Mouse (Mus musculus): ENCODE data around the gene Rae1.

The Rae1 gene

DNA sequence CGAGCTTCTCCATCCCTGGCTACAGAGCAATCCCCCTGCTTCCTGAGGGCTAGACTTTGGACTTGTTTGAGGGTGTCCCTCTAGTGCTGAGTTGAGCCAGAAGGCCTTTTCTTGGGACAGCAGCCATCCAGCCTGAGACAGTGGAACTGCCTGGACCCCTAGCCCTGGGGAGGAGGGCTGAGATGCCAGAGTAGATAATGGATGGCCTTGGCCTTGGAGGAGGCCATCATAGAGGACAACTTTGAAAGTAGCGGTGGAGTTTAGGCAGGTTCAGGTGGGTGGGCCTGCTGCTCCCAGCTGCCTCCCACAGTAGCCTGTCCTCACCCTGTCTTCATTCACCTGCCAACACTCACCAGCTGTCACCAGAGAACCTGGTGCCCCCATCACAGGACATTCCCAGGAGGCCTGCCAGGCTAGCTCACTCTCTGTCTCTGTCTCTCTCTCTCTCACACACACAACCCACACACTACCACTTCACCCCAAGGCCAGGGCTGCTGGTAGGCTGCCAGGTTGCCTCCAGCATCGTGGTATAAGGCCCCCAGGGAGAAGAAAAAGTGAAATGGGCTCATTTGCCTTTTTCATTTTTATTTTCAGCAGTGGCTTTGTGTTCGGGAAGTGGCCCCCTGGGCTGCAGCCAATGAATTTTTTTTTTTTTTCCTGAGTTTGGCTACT is 28.0 kb downstream of the Rae1 start:
- no peak for DNase-seq

DNA sequence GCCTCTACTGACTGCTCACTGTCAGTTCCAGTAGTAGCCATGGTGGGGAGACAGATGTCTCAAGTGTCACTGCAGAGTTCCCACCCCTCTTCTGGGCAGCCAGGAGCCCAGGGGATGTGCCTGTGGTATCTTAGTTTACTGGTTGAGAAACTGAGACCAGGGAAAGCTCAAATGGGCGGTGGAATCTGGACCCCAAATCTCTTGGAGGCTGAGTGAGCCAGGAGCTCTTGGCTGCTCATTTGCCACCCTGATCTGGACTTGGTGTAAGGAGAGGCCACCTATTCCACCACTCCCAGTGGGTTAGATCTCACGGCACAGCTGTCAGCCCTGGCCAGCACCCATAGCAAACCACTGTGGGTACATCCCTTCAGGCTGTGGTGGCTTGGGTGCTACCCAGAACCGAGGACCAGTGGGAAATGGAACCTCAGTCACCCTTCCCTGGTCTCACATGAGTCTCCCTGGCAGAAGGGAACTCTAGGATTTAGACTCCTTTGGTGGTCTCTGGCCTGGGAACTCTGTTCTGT is 28.7 kb downstream of the Rae1 start:
- no peak for DNase-seq

DNA sequence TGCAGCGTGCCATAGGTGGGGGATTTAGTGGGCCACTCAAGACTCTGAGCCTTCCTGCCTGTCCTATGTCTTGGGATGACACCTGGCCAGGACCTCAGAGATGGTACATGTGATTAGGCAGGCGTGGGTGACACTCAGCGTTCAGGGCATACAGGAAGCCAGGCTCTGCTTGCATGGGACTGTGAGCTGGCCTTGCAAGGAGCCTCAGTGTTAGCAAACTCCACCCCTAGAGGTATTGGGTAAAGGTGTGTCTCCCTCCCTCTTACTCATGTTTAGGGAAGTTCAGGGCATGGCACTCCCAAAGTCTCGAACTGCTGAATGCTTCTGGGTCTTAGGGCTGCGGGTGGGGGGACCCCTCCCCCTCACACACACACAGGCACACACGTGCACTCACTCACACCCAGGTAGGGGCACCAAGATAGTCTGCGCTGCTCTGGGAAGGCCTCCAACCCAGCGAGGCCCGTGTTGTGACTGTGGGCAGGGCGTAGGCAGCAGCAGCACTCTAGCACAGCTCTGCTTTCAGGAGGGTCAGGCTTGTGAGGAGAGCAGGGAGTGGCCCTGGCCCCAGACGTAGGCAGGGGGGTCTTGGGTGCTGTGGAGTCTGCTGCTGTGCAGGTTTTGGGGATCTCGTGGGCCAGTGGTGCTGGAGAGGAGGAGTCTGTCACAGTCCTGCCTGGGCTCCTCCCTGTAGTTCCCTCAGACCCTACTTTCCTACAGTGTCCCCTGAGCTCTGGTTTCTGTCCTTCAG is 30.8 kb downstream of the Rae1 start:
- no peak for DNase-seq

DNA sequence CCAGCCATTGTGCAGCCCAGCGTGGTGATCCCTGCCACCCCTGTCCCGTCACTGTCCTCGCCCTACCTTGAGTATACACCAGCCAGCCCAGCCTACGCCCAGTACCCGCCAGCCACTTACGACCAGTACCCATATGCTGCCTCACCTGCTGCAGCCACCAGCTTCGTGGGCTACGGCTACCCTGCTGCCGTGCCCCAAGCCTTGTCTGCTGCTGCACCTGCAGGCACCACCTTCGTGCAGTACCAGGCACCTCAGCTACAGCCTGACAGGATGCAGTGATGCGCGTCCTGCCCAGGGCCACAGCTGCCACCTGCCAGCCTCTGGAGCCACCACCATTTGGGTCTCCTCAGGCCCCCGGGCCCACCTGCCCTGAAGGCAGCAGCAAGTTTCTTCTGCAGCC is 33.6 kb downstream of the Rae1 start:
- no peak for DNase-seq

DNA sequence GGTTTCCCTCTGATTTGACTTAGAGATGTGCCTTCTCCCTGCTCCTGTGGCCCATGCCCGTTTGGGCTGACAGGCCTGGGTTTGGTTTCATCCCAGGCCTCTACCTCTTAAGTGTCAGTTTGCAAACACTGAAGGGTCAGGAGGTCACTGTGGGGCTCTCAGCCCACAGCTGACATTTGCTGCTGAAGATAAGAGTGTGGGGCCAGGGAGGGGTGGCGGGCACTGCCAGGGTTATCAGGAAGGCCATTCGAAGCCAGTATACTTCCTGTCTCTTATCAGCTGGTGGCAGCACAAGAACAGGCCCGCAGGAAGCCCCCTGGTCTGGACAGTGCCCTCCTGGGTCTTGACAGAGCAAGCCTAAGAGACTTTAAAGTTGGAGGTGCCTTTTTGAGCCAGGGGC is 35.1 kb downstream of the Rae1 start:
- DNase-seq = peak; percentile 23

DNA sequence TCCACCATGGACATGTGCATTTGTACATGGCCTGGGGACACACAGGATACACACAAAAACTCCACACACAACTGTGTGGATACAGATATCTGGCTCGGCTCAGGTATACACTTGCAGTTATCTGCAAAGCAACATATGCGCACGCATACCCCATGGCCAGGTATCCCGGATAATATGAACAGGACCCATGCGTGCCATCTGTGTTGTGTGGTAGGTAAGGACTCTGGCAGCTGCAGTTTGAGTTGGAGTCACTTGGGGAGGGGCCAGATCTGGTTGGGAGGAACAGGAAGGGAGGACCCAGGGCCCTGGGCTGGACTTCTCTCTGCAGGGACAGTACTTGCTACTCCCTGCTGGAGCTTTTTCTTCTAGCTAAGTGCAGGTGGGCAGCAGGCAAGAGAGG is 35.7 kb downstream of the Rae1 start:
- DNase-seq = no peak

DNA sequence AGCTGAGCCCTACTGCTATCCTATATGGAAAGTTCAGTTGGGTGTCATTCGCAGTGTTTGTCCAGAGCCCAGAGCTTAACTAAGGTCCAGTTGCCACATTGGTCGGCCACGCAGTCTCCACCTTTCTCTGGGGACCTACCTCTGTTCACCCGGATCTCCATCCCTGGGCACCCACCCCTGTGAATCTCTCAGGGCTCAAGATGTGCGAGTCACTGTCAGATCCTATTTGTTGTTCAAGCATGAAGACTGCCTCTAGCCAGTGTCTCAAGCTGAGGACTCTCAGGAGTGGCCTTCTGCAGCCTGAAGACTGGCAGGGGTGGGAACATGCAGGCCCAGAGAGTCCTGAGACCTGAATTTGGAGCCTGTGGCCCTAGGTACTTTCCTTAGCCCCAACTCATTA is 36.1 kb downstream of the Rae1 start:
- DNase-seq = no peak

DNA sequence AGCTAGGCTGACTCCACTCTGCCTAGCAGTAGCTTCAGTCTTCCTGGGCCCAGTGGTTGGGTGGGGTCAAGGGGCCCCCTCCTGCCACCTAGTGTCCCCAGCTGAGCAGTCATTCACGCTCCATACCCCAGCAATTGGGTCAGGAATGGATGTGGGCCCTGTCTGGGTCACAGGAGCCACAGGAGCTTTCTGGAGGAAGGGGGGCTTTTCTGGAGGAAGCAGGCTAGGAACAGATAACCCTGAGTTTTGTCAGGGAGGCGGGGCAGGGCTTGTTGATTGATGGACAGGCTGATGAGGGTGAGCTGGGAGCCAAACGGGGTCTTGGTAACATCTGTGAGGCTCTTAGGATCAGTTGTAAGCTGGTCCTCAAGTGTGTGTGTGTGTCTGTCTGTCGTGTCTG is 36.7 kb downstream of the Rae1 start:
- no peak for DNase-seq

DNA sequence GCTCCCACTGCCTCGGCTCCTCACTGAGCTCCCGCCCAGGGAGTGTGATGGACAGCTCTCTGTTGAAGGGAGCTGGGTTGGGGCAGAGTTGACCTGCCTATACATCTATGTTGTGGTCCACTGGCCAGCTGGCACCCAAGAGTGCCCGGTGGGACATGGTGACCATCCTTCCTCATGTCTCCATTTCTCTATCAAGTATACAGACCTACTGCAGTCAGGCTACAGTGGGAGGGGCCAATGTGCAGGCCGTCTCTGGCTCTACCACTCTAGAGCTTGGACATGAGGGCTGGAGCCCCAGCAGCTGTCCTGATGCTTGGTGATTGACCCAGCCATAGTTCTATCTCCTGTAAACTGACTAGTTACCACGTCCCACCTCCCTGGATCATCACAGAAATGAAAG is 37.4 kb downstream of the Rae1 start:
- DNase-seq = no peak

DNA sequence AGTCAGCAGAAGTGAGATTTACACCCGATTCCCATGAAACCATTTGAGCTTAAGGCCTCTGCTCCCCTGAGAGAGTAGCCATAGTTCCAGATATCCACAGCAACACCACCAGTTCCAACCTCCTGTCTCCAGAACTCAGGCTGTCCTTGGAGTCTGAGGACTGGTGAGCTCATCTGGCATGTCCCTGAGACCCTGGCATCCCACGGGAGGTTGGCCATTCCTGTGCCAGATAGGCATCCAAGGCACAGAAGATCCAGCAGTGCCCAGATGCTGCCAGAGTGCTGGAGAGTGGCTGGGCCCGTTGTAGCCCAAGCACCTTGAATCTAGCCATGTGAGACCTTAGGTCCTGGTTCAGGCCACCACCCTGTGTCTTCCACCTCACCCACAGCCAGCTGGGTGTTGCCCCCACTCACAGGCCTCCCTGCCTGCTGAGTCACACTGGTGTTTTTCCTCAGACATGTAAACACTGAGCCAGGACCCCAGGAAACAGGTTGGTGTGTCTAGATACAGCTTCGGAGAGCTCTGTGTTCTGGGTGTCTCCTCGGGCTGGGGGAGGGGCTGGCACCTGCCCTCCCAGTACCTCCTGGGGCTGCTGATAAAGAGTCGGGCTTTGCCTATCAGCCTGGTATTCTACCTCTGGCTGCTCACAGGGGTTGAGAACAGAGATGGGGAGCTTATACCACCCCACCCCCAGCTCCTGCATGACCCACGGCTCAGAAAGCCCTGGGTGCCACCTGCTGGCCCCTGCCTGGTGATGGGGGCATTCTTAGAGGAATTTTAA is 38.1 kb downstream of the Rae1 start:
- no peak for DNase-seq

DNA sequence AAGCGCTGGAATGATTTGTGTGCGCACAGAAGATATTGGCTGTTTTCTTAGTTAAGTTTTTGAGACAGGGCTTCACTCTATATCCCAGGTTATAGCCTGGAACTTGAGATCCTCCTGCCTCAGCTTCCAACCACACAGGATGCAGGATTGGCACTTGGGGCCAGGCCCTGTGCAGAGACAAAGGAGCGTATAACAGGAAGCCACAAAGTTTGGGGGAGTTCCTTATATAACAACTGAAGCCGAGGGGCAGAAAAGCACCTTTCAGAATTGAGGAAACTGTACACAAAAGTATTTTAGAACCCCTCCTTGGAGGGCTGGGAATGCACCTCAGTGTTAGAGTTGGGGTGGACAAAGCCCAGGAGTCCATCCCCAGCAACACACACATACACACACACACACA is 39.1 kb downstream of the Rae1 start:
- no peak for DNase-seq

DNA sequence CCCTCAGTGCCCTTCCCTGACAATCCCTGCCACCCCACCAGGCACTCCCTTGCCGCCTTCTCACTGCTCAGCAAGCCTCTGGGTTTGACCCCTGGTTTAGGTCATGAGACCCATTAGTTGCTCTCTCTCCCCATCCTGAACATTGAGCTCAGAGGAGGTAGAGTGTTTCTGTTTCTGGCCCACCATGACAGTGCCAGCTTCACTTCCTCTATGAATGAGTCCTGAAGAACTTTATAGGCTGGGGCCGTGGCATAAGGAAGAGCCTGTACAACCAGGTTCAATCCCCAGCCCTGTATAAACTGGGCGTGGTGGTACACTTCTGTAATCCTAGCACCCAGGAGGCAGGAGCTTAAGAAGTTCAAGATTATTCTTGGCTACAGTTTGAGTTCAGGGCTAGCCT is 40.9 kb downstream of the Rae1 start:
- no peak for DNase-seq

DNA sequence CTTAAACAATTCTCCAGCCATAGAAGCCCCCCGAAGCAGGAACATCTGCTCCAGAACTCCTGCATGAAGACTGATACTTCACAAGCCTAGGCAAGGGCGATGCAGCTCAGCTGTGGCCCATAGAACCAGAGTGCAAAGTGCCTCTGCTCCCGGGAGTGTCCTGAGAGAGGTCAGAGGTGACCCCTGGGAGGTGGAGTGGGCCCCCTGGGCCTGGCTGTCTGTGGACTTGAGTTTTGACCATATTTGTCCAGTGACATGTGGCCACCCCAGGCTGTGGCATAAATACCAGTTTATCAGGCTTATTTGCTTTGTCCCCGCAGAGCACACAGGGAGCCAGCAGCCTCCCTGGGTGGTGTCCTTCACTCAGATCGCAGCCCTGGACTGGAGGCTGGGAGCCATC is 41.3 kb downstream of the Rae1 start:
- DNase-seq = no peak

DNA sequence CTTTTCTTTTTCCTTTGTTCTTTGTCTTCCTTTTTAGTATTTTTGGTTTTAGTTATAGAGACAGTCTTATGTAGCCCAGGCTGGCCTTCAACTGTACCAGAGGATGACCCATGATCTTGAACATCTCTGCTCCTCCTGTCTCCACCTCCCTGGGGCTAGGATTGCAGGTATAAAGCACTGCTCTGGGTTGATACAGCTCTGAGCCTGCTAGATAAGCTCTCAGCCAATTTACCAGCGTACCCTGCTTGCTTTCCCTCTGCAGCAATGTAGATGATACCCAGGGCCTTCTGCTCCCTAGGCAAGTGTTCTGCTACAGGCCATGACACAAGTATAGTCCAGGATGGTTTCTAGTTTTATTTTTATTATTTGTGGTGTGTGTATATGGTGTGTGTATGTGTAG is 42.0 kb downstream of the Rae1 start:
- DNase-seq = no peak

DNA sequence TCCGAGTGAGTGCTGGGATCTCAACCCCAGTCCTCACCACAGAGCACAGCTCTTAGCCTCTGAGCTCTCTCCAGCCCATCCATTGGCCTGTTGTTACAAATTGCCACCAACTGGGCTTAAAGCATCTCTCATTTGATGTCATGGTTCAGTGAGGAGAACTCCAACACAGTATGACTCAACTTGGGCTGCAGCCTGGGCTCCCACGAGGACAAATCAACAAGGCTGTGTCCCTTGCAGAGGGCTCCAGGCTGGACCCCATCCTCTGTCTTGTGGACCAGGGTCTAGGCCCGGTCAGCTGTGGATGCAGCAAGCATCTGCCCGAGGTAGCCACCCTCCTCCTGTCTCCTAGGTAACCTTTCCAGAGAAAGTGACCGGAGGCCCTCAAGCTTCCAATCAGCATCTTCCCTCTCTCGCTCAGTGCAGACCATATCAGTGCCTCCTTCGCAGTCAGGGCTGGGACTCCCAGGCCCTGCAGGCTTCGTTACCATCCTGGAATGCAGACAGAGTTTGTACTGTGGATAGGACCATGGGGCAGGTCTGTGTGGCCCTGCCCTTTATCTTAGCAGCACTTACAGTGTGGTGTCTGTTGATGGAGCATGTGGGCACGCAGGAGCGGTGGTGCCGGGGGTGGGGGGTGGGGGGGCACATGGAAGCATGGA is 42.7 kb downstream of the Rae1 start:
- DNase-seq = no peak

DNA sequence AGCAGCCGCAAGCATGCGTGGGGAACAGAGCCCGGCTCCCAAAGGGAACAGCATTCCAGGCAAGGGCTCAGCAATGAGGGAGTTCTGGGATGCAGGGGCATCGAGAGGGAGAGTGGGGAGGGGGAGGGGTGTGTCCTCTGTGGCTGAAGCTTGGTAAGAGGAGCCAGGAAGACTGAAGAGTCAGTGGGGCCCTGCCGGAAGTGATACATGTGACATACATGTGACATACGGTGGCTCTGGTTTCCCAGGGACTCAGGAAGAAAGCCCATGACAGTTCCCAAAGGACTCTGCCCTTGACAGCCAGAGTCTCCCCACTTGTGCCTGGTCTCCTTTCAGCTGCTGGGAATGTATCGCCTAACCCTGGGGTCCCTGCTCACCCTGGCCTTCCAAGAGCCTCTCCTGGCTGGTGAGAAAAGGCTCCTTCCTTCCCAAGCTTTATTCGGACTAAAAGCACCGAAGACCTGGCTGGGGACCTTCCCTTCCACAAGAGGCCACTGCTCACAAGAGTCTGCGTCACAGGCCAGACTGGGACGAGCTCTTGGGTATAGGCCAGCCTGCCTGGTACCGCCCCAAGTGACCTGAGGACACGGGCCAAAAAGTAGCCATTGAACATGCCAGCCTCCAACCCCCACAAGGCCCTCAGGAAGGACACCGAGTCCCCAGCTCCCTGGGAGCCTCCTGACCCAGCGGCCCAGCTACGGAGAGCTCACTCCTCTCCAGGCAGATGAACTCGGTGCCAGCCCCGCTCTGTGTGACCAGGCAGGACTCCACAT is 44.5 kb downstream of the Rae1 start:
- no peak for DNase-seq

DNA sequence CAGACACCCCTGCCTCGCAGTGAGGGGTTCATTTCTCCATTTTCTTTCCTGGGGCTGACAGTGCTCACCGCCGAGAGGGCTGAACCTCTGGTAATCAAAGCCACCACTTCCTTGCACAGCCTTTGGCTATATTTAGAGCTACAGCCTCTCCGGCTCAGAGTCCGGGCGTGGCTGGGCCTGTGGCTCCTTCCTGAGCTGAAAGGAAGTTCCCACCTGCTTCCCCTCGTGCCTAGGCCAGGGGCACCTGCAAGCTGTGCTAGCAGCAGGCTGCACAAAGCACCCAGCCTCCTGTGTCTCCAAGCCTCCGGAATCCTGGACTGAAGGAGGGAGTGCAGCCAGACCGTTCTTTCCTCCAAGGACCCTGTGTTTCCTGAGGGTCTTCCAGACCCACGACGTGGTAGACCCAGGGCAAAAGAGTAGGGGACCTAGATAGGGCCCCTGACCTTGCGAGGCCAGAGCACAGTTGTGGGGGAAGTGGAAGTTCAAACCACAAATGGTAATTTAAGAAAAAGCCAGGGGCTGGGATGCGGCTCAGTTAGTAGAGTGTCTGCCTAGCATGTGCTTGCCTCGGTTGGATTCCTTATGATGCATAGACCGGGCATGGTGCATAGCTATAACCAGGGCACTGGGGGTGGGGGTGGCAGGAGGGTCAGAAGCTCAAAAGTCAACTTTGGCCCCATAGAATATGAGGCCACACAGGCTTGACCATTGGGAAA is 46.8 kb downstream of the Rae1 start:
- peak; percentile 34 for DNase-seq

DNA sequence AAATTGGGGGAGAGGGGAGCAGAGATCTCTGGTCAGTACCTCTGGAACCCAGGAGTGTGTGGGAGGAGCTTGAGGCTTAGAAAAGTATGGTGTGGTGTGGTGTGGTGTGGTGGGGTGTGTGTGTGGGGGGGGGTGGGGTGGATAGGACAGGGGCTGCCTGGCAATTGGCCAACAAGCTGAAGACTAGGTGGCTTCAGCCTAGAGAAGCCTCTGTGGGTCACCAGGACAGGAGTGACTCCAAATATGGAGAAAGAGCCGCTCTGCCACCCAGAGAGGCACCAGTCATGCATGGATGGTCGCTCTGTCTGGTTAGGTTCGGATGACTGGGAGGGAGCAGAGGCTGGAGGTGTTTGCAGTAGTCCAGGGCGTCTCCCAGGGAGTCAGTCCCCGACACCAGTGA is 47.6 kb downstream of the Rae1 start:
- no peak for DNase-seq

DNA sequence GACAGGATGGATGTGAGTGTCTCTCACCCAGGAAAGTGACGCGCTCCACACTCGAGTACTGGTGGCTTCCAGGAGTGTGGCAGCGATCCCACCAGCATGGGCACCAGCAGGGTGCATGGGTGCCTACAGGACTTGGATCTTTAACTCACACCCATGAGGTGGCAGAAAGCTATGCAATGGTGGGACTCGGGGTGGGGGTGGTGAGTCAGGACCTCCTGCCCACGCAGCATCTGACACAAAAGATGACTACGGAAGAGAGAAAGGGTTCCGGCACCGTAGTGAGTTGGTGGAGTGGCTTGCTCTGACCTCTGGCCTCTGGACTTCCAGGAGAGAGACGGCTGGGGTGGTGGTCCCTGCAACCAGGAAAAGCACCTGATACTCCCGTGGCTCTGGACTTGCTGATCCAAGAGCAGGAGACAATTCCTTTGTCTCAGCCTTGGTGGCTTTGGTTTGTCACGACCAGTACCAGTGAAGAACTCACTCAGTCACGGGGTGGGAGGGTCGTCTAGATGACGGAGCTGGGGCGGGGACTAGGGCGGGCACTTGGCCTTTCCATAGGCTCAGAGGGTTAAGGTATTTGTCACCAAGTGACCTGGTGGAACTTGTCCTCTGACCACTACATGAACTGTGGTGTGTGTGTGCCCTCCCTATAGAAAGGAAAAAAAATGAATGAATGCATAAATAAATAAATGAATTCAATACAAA is 48.3 kb downstream of the Rae1 start:
- no peak for DNase-seq

DNA sequence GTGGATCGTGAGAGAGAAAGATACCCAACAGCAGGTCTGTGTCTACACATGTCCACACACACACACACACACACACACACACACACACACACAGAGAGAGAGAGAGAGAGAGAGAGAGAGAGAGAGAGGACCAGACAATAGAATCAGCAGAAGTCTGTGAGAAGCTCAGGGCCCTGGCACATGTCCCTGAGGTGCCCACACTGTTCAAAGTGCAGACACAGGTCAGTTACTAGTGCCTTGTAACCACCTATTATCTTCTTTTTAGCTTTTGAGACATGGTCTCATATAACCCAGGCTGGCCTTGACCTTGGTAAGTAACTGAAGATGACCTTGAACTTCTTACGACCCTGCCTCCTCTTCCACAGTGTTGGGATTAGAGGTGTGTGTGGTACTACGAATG is 49.3 kb downstream of the Rae1 start:
- DNase-seq = no peak

DNA sequence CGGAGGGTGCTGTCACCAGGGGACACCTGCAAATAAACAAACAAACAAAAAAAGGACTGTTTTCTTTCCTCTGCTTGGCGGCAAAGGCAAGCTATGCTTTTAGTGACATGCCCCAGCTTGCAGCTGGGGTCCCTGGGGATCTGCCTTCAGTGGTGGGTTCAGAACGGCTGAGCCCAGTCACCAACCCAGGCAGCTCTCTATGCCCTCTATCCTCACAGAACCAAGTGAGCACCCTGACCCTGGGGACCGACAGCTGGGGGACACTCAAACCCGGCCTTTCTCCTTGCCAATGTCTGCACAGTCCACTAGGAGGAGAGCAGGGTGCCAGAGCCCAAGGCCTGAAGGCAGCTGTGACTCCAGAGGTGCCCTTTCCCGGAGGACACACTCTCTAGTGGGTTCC is 49.9 kb downstream of the Rae1 start:
- DNase-seq = no peak
